Mouse (Mus musculus) heart, postnatal 36 days (tissue): ENCODE results near the gene Ppfia3. TPM values are rescaled to one million over a fixed set of nuclear protein-coding genes. Genes with fewer than 3 reads are reported as not detected.

Experiments used
- DNase-seq, 2 experiments: peaks; one replicate each; pipeline ENCODE4 v3.0.0; 2021 to 2022
- intact Hi-C: fragments of 180-260 bp; cut with DNase I; formaldehyde crosslinking; loops from one replicate; pipeline ENCODE4 v1.15.1; 2025
- total RNA-seq, 2 experiments: library from RNA; stranded (reverse); gene quantifications; 2 replicates each; pipeline ENCODE4 v1.2.3; 2021

Ppfia3 gene
- total RNA-seq, 2 experiments from 2014 or later, result not detected

GRCm38 (mm10) chr7:45356087-45356486 is 10.7 kb downstream of the Ppfia3 start:
- no peak for DNase-seq
- intact Hi-C loops, result no loop called here

- intact Hi-C loops, result no loop called here
- DNase-seq, result no peak
Measured at GRCm38 (mm10) chr7:45355318-45356020, 11.3 kb downstream of the Ppfia3 start.

- intact Hi-C loops, result no loop called here
Measured at GRCm38 (mm10) chr7:45353041-45353440, 13.8 kb downstream of the Ppfia3 start.

GRCm38 (mm10) chr7:45346905-45347304 is 19.9 kb downstream of the Ppfia3 start:
- no peak for DNase-seq
- intact Hi-C loops, result no loop called here

More at GRCm38 (mm10) chr7:45353041-45353440, 13.8 kb downstream of the Ppfia3 start:
- no peak for DNase-seq

GRCm38 (mm10) chr7:45343543-45343942 is 23.3 kb downstream of the Ppfia3 start:
- no peak for DNase-seq
- intact Hi-C loops, result no loop called here

DNA sequence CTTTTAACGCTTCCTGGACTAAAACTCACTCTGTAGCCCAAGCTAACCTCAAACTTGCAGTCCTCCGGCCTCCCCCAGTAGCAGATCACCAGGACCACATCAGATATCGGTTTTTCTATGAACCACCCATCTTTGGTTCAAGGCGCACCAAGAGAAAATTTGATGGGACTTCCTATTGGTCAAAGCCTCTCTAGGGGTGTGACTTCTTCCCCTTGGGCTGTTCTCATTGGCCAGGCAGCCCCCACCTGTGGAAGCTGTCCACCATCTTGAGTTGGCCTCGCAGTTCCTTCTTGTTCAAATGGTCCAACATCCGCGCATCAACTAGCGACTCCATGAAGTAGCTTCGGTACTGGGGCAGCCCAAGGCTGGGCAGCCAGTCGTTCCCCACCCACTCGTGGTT is 24.7 kb downstream of the Ppfia3 start:
- intact Hi-C loops, result no loop called here
- no peak for DNase-seq

GRCm38 (mm10) chr7:45341303-45341702 is 25.5 kb downstream of the Ppfia3 start:
- peak; percentile 64 to 70 for DNase-seq
- intact Hi-C loops, result loop anchor here (2.0 kb wide), 1 partner anchor 33 kb away; no protein-coding TSS in a partner anchor

DNA sequence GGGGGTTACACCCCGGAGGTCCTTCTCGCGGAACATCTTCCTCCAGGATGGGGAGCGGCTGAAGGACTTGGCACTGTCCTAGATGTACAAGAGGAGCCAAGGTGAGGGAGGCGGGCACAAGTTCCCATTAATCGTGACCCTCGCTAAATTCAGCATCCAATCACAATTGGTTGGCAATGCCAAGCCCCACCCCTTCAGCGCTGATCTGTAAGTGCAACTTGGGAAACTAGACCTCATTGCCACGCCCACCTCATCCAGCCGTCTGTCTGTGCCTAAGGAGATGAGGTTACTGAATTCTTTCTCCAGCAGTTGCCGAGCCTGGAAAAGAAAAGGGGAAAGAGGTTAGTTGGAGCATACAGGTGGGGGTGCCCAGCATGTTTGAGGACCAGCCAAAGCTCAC is 26.1 kb downstream of the Ppfia3 start:
- intact Hi-C loops, result loop anchor here (2.0 kb wide), 1 partner anchor 32 kb away; no protein-coding TSS in a partner anchor

DNA sequence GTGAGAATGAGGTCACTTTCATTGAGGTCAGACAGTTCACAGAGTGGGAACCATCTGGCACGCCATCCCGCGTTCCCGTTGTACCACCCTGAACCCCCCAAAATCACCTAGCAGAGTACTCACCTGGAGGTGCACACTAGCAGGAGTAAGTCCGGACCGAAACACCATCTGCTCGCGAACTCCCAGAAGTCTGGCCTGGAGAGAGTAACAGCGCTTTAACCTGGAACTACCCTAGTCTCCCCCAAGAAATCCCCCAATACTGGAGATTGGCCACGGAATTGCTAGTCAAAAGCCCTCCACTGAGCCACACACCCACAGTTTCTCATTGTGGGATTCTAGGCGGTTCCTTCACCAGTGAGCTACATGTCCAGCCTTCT is 26.8 kb downstream of the Ppfia3 start:
- peak in 1 of 2 experiments; percentile 10 for DNase-seq
- intact Hi-C loops, result loop anchor here (2.0 kb wide), 1 partner anchor 31 kb away; no protein-coding TSS in a partner anchor

More for the DNA sequence above, 26.1 kb downstream of the Ppfia3 start:
- peak; percentile 34 to 35 for DNase-seq

GRCm38 (mm10) chr7:45339410-45340065 is 27.3 kb downstream of the Ppfia3 start:
- DNase-seq, result peak; percentile 61 to 73
- intact Hi-C loops, result loop anchor here (2.0 kb wide), 1 partner anchor 31 kb away; no protein-coding TSS in a partner anchor

DNA sequence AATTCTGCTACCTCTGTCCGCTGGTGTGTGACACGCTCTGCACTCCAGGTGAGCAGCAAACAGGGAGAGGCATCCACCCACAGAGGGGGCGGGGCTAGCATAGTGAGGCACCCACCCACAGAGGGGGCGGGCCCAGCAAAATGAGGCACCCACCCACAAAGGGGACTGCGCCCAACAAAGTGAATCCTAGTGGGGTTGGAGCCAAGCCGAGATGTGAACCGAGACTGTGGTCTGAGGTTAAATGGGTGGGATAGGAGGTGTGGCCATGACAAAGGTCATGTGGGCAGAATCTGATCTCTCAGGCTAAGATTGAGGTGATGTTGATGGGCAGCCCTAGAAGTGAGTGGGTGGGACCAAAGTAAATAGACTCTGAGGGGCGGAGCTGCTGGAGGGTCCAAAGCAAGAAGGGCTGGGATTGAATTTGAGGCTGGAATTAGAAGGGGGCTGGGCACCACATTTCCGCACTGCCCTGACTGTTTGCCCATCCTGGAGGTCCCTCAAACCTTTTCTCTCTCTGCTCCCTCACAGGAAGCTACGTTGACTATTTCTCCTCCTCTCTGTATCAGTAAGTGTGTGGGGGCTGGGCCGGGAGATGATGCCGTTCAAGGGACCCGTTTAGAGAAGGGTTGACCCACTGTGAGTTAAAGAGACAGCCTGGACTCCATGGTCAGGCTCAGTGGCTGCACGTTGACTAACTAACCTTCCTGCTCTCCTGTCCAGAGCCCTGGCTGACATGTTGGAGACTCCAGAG is 28.5 kb downstream of the Ppfia3 start:
- no peak for DNase-seq
- intact Hi-C loops, result no loop called here

GRCm38 (mm10) chr7:45337469-45337868 is 29.4 kb downstream of the Ppfia3 start:
- intact Hi-C loops, result no loop called here

DNA sequence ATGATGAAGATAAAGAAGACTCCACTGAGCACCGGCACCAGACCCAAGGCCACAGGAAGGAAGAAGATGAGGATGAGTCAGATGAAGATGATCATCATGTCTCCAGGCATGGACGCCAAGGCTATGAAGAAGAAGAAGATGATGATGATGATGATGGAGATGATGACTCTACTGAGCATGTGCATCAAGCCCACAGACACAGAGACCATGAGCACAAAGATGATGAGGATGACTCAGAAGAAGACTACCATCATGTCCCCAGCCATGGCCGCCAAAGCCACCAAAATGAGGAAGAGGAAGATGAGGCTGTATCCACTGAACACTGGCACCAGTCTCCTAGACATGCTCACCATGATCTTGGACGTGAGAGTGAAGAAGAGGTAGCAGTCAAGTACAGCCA is 30.5 kb downstream of the Ppfia3 start:
- DNase-seq, result no peak
- intact Hi-C loops, result no loop called here

More at GRCm38 (mm10) chr7:45337469-45337868, 29.4 kb downstream of the Ppfia3 start:
- no peak for DNase-seq

DNA sequence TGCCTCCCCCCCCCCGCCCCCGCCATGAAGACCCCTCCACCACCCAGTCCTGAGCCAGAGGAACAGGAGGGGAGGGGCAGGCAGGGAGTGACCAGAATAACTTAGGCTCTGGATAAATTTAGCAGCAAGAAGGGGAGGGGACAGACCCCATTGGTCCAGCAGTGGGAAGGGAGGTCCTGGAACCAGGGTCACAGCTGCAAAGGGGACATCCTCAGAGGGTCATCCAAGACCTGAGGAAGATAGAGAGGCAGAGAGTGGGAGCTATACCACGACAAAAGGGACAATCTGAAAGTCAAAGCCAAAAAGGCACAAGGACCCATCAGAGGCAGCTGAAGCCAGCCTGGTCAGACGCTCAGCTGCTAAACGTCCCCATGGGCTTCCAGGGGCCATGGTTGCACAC is 31.8 kb downstream of the Ppfia3 start, which contains the start of gene Hrc:
Gene Hrc (plus strand): TSS at position 235 of the 400 bp plus-strand sequence.
- intact Hi-C loops, result no loop called here
- peak in 1 of 2 experiments; percentile 52 for DNase-seq

DNA sequence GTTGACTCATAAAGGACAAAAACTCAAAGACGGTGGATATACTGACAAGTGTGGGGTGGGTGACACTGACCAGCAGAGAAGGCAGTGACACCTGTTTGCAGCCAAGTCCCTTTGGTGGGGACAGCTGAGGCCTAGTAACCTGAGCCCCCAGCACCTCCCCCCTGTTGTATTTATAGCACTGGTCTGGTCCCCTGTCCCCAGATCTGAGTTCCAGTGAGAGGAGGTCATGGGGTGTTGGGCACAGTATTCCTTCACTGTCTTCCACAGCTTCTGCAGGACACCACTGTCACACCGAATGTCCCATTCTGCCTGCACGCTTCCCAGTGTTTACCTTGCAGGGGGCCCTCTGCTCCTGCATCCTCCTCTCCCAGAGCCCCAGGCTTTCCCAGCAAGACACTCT is 32.2 kb downstream of the Ppfia3 start:
- DNase-seq, result no peak
- intact Hi-C loops, result no loop called here

- DNase-seq, result peak; percentile 91 to 92
- intact Hi-C loops, result loop anchor here (2.0 kb wide), 1 partner anchor 35 kb away; no protein-coding TSS in a partner anchor
Measured at GRCm38 (mm10) chr7:45333431-45333982, 33.3 kb downstream of the Ppfia3 start, which contains the start of gene Trpm4. TSS of gene Trpm4 (minus strand) at chr7:45333780.

- intact Hi-C loops, result loop anchor here (2.0 kb wide), 1 partner anchor 36 kb away; no protein-coding TSS in a partner anchor
- DNase-seq, result peak in 1 of 2 experiments; percentile 51
Measured at GRCm38 (mm10) chr7:45332685-45333425, 34.0 kb downstream of the Ppfia3 start.

- intact Hi-C loops, result no loop called here
- no peak for DNase-seq
Measured at GRCm38 (mm10) chr7:45331502-45331901, 35.3 kb downstream of the Ppfia3 start.

GRCm38 (mm10) chr7:45328841-45329475 is 37.9 kb downstream of the Ppfia3 start:
- DNase-seq, result no peak

More at GRCm38 (mm10) chr7:45328841-45329475, 37.9 kb downstream of the Ppfia3 start:
- intact Hi-C loops, result no loop called here
